Mouse (Mus musculus): ENCODE measurements around the gene Phrf1. TPM values are rescaled to one million over a fixed set of nuclear protein-coding genes. Genes with fewer than 3 reads are reported as not detected.

Phrf1 gene
- total RNA-seq (2021), result 10 to 100 TPM; 77.1 to 91.9 TPM
- long read RNA-seq, experiment 1, full-length matches to known transcripts, result 2 of 10 reads
- long read RNA-seq, experiment 1, partial matches to known transcripts, result 3 of 10 reads
- long read RNA-seq, experiment 1, other reads (novel, unspliced or antisense), result 5 of 10 reads
- long read RNA-seq, experiment 2, full-length matches to known transcripts, result 3 of 14 reads
- long read RNA-seq, experiment 2, partial matches to known transcripts, result 7 of 14 reads
- long read RNA-seq, experiment 2, other reads (novel, unspliced or antisense), result 4 of 14 reads

DNA sequence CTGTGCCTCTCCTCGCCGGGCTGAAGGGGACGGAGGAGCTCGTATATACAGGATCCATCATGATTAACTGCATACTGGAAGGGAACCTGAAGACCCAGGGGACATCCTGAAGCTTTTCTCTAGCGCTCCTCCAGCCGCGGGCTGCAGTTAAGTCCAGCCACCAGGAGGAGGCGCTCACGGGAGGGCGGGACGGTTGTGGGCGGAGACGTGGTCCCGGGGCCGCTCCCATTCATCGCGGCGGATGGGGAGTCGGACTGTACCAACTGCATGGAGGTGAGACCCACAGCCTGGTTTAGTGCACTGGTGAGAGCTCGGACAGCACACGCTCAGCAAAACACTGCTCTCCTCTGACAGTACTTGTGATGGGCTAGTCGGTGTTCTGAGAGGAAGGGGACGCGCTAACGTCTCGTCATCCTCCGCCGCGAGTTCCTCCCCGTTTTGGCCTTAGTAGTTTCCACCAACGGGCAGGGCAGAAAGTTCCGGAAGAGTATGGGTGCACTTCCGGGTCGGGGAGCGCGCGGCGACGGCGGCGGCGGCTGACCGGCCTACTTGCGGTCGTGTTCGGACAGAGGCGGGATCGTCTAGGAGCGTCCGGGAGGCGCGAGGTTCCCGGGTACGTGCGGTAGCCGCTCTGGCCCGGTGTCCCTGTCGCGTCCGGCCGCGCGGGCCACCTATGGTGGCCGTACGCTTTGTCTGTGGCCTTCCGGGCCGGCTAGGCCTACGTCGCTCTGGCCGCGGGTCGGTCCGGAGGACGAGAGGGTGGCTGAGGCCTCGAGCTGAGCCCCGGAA, at the start of gene Phrf1:
Gene Phrf1, plus strand, starts transcription at position 506 of the 789 bp plus-strand sequence.
- peak; percentile 88 to 93 for DNase-seq (ENCODE audit: low spot score in 2 of 2)

DNA sequence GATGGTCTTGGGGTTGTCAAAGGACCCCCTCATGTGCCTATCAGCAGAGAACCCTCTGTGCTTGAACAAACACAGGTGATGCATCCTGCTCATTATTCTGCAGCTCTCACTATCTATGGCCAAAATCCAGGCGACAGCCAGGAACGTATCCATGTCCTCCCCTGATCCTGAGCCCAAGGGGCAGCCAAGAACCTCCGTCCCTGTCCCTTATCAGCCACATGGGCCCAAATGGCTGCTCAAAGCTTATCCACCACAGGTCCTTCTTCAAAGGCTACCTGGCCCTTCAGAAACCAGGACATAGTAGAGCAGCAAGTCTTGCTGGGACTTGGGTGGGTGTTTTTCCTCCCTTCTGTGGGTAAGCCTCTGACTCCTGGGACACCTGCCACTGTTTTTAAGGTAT, 40.4 kb upstream of the Phrf1 start:
- DNase-seq (ENCODE audit: low spot score in 2 of 2), result no peak

DNA sequence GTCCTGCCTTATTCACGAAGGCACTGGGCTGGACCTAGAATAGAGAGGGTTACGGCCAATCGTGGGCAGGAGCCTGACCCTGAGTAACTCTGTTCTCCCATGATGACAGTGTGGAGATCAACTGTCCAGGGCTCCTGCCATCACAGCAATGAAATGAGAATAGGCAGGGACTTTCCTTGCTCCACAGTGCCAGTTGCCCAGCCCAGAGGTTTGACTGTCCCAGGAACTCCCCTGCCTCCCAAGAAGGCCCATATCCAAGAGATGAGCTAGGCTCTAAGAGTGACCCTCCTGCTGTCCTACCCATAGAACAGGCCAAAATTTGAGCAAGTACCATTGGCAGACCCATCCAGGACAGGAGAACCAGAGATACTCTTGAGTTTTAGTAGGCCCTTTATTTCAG, 39.9 kb upstream of the Phrf1 start:
- DNase-seq (ENCODE audit: low spot score in 2 of 2), result no peak

DNA sequence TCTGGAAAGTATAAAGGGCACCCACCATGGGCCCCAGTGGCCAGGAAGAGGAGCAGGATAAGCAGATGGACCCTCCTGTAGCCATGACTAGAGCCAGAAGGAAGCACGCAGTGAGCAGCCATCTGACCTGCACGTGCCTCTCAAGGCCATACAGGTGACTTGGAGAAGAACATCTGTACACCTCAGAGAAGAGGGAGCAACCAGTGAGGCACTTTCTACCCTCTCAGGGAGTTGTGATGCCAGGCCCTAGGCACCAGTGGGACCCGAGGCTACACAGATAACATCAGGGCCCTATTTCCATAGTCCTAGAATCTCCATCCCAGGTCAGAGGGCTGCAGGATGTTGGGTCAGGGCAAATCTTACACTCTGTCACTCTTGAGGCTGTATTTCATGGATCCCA, 38.4 kb upstream of the Phrf1 start:
- no peak for DNase-seq (ENCODE audit: low spot score in 2 of 2)

DNA sequence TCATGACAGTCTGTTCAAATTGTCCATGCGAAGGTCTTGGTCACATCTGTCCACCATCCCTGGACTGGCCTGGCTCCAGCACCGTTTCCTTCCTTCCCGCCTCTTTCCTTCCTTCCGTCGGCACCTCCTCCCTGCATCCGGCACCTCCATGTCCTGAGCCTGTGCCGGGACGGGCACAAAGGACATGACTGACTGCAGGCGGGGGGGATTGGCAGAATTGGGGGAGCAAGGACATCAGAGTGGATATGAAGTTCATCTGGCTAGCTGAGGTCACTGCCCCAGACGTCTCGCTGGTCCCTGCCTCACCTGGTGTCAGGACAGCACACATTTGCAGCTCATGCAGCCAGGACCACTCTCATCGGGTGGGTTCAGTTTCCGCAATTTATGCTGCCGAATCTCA, 37.5 kb upstream of the Phrf1 start:
- DNase-seq (ENCODE audit: low spot score in 2 of 2), result no peak

DNA sequence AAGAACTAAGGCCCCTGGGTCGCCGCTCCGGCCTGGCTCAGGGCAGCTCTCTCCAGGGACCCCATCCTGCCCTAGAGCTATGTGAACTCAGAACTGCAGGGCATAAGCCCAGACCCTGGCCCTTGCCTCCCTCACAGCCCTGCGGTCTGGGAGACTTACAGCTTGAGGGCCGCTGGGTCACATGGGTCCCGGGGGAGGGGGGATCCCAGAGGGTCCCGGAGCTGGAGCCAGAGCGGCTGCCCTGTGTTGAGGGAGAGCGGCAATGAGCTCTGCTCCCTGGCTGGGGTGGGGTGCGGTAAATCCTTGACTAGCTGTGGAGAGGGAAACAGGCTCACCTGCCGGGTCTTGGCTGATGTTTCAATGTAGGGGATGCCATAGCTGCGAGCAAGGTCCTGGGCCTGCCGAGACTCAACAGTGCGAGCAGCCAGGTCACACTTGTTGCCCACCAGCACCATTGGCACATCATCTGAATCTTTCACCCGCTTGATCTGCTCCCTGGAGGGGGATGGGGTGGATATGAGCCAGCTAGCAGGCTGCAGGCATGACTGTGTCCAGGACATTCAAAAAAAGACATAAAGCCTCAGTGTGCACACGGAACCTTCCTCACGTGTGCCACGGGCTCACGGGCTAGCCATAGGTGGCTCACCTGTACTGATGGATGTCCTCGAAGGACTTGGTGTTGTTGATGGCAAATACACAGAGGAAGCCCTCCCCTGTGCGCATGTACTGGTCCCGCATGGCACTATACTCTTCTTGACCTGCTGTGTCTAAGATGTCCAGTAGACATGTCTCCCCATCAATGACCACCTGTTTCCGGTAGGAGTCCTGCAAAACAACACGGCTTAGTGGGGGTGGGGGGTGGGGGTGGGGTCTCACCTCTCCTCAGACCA, 36.5 kb upstream of the Phrf1 start:
- DNase-seq (ENCODE audit: low spot score in 2 of 2), result no peak

DNA sequence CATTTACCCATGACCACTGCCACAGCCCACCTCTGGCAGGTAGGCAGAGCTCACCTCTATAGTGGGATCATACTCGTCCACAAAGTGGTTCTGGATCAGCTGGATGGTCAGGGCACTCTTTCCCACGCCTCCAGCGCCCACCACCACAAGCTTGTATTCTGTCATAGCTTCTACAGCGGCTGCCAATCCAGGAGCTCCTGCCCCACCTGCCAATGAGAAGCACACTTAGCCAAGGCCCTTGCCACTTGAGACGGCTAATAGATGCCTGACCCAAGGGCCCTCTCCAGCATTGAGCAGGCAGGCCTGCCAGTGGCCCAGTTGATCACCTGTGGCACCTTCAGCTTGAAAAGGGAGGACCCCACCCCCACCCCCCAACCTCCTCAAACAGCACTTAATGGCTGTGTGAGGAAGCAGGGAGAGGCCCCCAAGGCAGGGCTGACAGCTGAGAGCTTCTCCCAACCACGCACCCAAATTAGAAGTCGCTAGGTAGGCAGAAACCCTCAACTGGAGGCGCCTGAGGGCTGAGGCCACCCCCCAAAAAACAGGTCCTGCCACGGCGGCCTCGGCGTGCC, 35.7 kb upstream of the Phrf1 start:
- DNase-seq (ENCODE audit: low spot score in 2 of 2), result no peak

DNA sequence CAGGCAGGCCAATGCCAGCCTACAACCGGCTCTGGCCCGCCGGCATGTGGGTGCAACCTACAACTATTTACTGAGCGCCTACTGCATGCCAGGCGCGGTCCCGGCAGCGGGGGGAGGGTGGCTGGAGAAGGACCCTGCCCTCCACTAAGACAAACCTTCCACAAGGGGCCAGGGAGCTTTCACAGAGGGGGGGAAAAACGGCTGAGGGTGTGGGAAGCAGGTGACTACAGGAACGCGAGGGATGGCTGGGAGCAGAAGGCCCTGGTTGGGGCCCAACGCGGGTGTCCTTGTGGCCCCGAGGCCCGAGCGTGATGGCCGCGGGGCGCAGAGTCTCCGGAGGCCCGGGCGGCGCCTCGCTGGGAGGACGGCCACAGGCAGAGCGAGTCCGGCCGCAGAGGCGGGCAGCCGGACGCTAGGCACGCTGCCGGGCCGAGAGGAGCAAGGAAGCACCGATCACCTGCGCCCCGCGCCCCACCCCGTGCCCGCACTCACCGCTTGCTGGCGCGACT, 35.2 kb upstream of the Phrf1 start:
- no peak for DNase-seq (ENCODE audit: low spot score in 2 of 2)

DNA sequence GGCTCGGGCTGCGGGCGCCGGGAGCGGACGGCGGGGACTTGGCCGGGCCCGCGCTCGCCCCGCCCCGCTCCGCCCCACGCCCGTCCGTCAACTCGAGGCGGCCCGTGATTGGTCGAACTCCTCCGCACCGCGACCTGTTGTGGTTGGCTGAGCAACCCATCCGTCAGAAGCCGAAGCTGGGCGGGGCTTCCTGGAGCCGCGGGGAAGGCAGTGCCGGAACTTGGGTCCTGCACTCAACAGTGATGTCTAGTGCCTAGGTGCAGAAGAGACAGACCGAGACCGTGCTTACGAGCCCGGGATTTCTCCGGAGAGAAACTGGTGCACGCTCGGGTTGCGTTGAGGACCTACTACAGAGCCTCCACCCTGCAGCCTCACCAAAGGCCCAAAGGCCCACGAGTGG, 34.6 kb upstream of the Phrf1 start, which contains the start of the genes Hras and Lrrc56:
Gene Hras, minus strand, starts transcription at position 58 of the 400 bp plus-strand sequence.
Gene Lrrc56, plus strand, starts transcription at position 210 of the 400 bp plus-strand sequence.
- peak; percentile 90 to 97 for DNase-seq (ENCODE audit: low spot score in 2 of 2)

DNA sequence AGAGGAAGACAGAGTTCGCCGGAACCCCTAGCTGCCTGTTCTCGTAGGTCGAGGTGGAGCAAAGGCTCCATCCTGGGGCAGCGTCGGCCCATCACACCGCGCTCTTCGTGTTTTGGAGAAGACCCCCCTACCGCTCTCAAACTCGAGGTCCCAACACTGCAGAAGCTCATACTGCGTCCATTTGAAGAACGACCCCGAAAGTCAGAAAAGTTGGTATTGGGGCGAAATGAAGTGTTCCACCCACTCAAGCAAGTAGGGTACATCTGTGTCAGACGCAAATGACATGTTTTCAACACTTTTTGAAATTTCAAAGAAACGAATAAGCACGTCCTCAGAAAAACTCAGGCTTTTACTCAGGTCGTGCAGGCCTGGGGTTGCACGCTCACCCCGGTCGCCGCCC, 34.2 kb upstream of the Phrf1 start:
- DNase-seq (ENCODE audit: low spot score in 2 of 2), result no peak

DNA sequence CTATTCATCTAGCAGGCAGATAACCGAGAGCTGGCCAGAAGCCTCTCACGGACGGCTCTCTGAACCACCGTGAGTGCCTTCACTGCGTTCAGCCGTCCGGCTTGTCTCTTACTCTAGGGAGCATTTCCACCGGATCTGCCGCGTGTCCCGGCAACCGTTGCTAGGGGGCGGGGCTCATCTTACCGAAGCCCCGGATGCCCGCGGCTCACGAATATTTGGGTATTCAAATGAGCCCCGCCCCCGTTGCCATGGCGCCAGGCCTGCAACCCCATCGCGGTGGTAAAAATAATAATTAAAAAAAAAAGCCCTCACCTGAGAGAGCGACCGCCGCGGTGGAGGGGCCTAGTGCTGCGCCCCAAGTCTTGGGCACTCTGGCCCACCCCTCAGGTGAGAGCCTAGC, 33.8 kb upstream of the Phrf1 start:
- peak; percentile 75 to 86 for DNase-seq (ENCODE audit: low spot score in 2 of 2)

DNA sequence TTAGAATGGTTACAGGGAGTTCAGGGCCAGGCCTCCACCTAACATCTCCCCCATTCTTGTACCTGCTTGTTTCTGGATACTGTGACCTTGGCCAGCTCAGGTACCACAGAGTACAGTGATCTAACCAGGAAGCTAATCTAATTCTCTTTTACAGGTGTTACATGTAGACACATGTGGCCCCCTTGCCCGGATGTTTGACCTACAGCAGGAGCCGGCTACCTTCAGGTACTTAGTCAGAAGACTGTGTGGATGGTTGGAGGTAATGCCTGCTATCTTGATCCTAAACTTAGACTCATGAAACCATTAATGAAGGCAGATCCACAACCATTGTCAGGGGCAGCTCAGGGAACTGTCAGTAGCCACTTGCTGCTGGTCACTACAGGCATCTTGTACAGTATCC, 32.8 kb upstream of the Phrf1 start:
- no peak for DNase-seq (ENCODE audit: low spot score in 2 of 2)

DNA sequence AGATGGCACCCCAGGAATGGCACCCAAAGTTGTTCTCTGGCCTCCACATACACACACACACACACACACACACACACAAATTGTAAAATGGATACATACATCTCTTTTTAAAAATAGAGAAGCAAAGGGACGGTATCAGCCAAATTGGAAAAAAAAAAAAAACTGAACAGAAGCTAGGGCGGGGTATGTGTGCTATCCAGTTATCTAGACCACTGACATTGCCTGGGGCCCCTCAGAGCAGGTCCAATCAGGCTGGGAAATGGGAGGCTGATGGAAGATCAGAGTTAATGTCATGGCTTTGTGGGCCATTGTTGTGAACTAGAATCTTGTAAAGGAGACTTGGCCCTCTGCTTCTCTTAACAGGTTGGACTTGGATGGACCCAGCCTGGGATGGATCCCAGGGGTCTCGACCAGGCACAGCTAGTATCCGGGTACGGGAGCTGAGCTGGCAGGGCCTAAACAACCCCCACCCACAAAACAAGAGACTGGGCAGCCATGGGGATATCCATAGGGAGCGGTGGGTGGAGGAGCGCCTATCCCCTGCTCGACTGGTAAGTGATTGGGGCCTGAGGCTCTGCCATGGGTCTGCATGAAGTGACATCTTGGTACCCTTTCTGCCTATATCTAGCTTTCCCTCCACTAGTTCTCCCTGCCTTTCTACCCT, 31.8 kb upstream of the Phrf1 start:
- DNase-seq (ENCODE audit: low spot score in 2 of 2), result no peak

DNA sequence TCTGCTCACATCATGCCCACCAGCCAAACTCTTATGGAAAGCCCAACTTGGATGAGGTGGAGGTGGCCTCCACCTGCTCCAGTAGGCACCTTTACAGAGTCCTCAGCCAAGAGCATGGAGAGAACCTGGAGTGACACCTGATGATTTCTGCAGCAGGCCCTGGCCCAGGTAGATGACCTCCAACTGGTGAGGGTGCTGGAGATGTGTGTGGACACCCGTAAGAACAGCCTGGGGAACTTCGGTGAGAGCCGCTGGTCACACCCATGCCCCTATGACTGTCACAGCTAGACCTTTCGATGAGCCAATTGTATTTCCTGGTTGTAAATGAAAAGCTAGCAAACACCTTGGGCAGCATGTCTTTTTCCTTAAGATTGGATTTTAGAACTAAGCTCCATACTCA, 30.5 kb upstream of the Phrf1 start:
- no peak for DNase-seq (ENCODE audit: low spot score in 2 of 2)

DNA sequence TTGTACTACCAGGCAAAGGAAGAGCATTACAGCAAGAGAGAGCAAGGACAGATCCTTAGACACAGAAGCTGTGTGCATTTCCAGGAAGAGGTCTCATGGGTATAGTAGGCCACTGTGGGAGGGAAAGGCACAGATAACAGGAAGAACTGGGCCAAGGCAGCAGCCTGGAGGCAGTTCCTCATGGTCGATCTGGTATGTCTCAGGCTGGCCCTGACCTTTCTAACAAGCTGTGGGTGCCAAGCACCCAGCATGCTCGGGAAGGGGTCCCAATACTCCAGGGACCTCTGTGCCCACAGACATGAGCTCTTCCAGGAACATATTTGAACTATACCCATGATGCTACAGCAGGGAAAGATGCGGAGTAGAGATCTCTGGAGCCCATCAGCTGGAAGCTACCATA, 24.0 kb upstream of the Phrf1 start:
- no peak for DNase-seq (ENCODE audit: low spot score in 2 of 2)

DNA sequence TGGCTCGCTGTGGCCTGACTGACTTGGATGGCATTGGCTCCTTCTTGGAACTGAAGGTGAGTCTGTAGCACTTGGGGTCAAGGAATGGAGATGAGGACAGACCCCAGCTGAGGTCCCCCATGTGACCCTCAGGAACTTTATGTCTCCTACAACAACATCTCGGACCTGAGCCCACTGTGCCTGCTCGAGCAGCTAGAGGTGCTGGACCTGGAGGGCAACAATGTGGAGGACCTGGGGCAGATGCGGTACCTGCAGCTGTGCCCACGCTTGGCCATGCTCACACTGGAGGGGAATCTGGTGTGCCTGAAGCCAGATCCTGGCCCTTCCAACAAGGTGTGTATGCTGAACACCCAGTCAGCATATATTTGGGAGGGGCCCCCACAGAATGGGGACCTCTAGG, 23.1 kb upstream of the Phrf1 start:
- no peak for DNase-seq (ENCODE audit: low spot score in 2 of 2)

DNA sequence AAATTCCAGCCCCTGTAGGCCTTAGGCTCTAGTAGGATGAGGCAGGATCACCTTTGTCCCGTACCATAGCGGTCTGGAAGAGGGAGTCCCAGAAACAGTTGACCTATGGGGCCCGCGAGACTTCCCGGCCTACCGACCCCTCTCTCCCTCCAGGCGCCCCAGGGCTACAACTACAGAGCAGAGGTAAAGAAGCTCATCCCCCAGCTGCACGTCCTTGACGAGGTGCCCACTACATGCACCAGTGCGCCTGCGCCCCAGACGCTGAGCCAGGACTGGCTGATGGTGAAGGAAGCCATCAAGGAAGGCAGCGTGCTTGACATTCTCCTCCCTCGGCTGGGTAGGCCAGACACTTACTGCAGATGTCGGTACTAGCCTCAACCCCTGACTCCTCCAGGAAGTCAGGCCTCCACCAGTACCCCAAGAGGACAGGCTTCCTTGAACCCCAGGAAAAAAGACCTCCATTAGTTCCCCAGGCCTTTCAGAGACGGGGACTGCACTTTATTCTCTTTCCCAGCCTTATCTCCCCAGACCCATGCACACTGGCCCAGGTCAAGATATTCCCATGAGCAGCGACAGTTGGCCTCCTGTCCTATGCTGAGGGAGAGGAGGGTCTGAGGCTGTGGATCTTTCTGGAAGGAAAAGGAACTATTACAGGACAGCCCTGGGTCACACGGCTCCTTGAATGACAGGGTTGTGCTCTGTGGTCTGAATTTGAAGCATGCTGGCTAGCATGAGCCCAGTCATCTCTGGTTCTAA, 22.2 kb upstream of the Phrf1 start:
- no peak for DNase-seq (ENCODE audit: low spot score in 2 of 2)

DNA sequence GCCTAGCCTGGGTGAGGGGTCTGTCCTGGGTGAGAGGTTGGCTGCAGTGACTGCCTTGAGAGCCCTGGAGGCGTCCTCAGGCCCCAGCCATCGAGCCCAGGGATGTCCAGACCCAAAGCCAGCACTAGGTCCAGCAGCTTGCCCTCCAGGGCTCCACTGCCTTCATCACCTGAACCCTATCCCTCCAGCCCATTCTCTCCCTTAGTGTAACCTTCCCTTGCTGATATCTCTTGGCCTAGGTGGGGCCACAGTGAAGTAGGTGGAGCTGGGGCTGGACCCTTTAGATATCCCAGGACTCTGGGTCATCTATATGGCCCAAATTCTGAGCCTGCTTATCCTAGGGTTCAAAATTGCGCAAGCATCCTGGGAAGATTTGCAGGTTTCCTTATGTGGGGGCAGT, 19.1 kb upstream of the Phrf1 start:
- DNase-seq (ENCODE audit: low spot score in 2 of 2), result no peak

DNA sequence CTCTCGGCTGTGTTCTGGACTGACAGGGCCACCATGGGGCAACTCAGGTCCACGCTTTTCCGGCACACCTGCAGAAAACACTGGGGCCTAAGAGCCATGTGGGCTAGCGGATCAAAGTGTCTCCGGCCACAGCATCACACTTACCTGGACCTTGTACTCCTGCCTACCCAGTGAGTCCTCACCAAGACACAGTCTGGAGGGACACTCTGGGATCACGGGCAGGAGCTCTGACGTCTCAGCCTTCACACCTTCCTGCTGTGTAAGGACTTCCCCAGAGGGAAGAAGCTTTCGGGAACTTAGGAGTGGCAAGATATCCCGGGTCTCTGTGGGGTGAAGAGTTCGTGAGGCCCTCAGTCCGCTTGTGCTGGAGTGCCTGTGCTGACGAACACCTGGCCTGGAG, 18.4 kb upstream of the Phrf1 start:
- no peak for DNase-seq (ENCODE audit: low spot score in 2 of 2)

DNA sequence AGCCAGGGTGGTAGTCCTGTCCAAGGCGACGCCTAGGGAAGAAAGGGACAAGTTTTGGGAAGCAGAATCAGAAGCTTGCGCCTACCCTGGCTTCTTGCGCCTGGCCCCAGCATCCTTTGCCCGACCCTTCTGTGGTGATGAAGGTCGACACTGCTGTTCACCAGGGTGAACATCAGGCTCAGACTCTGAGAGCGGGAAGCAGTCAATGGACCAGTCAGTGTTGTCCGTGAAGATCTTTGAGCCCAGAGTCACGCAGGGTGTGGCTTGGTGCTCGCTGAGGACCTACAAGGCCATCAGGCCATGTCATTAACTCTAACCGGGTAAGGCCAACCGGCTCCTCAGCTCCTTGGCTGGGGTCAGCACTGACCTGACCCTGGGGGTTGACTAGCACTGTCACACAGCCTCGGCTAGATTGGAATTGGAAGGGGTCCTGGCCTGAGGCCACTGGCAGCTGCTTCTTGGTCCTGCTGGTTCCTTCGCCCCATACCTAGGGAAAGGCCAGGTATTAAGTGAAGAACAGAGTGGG, 17.9 kb upstream of the Phrf1 start:
- no peak for DNase-seq (ENCODE audit: low spot score in 2 of 2)
